Mouse (Mus musculus) erythroblast, adult 5-6 weeks (primary cell): ENCODE measurements around the gene Dyrk1a. TPM values are rescaled to one million over a fixed set of nuclear protein-coding genes. Genes with fewer than 3 reads are reported as not detected.

Experiments used
- ATAC-seq: replicated peaks from 2 replicates; pipeline ENCODE4 v1.8.0; 2016; ENCODE audit warnings: moderate number of reproducible peaks, mild to moderate bottlenecking, moderate TSS enrichment, inconsistent platforms; ENCODE audit not compliant: poor library complexity, low FRiP score, severe bottlenecking
- total RNA-seq, 2 experiments: library from RNA; stranded (forward) in 1 of 2; stranded (reverse) in 1 of 2; fragments of 150-400 nt in 1 of 2; fragments of 200-764, 138-1000 nt in 1 of 2; gene quantifications; 2 replicates each; pipeline versions ENCODE4 v1.2.3 to v1.2.4; 2015 to 2017; ENCODE audit warnings: low replicate concordance in 2 of 2

The Dyrk1a gene
- total RNA-seq, 2 experiments from 2014 or later = 60.3 to 65.1 TPM

- no peak for ATAC-seq
These were observed 55.1 kb downstream of the Dyrk1a start for GRCm38 (mm10) chr16:94624871-94625270.

- ATAC-seq = no peak
These were observed 55.8 kb downstream of the Dyrk1a start for GRCm38 (mm10) chr16:94625639-94626038.

- no peak for ATAC-seq
These were observed 57.9 kb downstream of the Dyrk1a start for GRCm38 (mm10) chr16:94627736-94628135.

GRCm38 (mm10) chr16:94628976-94629729 is 59.3 kb downstream of the Dyrk1a start:
- ATAC-seq = no peak

- ATAC-seq = peak; percentile 76
These were observed 62.2 kb downstream of the Dyrk1a start for GRCm38 (mm10) chr16:94631984-94632383.

GRCm38 (mm10) chr16:94632424-94632963 is 62.7 kb downstream of the Dyrk1a start:
- ATAC-seq = no peak

- ATAC-seq = no peak
These were observed 63.2 kb downstream of the Dyrk1a start for GRCm38 (mm10) chr16:94633012-94633411.

GRCm38 (mm10) chr16:94637423-94637822 is 67.6 kb downstream of the Dyrk1a start:
- no peak for ATAC-seq

- no peak for ATAC-seq
These were observed 72.0 kb downstream of the Dyrk1a start for GRCm38 (mm10) chr16:94641799-94642198.

GRCm38 (mm10) chr16:94647153-94647552 is 77.3 kb downstream of the Dyrk1a start:
- ATAC-seq = no peak

GRCm38 (mm10) chr16:94647925-94648324 is 78.1 kb downstream of the Dyrk1a start:
- ATAC-seq = no peak

- no peak for ATAC-seq
These were observed 80.1 kb downstream of the Dyrk1a start for GRCm38 (mm10) chr16:94649861-94650260.

- ATAC-seq = no peak
These were observed 82.4 kb downstream of the Dyrk1a start for GRCm38 (mm10) chr16:94652091-94652713.

GRCm38 (mm10) chr16:94655083-94655482 is 85.3 kb downstream of the Dyrk1a start:
- no peak for ATAC-seq

- ATAC-seq = no peak
These were observed 87.1 kb downstream of the Dyrk1a start for GRCm38 (mm10) chr16:94656891-94657290.

GRCm38 (mm10) chr16:94659394-94659793 is 89.6 kb downstream of the Dyrk1a start:
- no peak for ATAC-seq

GRCm38 (mm10) chr16:94660221-94660620 is 90.4 kb downstream of the Dyrk1a start:
- no peak; the same call in 1 of the 2 replicates for ATAC-seq

- ATAC-seq = no peak
These were observed 97.7 kb downstream of the Dyrk1a start for GRCm38 (mm10) chr16:94667557-94667956.

GRCm38 (mm10) chr16:94671313-94671712 is 101.5 kb downstream of the Dyrk1a start:
- no peak for ATAC-seq

- no peak for ATAC-seq
These were observed 111.1 kb downstream of the Dyrk1a start for GRCm38 (mm10) chr16:94680924-94681323.

- no peak for ATAC-seq
These were observed 112.0 kb downstream of the Dyrk1a start for GRCm38 (mm10) chr16:94681760-94682159.
